Mouse (Mus musculus): ENCODE results near the gene Cacna1c.

Cacna1c gene

DNA sequence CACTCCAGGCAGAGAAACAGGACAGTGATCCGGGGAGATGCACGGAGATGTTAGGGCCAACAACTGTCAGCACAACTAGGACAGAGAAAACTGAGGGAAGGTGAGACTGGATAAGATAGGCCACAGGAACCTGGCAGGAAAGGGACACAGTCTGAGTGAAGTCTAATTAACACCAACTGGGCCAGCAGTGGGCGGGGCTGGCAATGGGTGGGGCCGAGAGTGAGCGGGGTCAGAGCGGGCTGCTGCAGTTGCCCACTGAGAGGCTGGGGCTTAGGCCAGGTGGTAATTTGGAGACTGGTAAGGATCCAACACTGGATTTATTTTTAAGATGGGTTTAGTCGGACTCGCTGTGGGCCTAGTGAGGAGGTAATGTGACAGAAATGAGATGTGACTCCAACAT lies 418.8 kb downstream of the Cacna1c start:
- DNase-seq = no peak

DNA sequence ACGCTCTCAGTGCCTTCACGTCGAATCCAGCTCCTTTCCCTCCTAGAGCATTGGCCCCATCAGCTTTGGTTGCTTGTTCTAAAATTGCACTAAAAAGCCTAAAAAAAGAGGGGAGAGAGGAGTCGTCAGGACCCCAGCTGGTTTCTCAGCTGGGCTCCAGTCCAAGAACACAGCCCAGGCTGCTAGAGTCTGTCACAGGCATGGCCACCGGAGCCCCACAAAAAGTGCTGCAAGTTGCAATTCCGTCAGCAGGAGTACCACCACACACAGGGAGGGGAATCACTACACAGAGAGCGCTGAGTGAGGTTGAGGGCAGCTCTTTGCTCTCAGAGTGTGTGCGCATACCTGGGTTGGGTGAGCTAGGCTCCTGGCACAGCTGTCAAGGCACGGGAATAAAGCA lies 419.8 kb downstream of the Cacna1c start:
- DNase-seq = no peak

DNA sequence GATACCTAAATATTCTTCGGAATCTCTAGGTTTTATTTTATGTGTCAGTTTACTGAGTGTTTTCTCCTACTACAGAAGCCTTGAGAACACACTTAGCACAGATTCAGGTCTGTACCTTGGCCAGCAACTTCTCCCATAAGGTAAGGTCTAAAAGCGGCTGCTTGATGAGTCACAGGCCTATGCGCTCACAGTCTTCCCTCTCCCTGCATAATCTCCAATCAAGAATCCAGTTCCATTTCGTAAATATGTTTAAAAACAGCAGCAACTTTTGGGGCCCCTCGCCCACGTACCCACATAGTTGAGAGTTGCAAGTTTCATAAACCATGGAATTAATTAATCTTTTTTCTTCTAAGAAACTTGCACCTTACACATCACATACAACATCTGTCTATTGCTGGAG lies 423.6 kb downstream of the Cacna1c start:
- DNase-seq = peak; percentile 65

DNA sequence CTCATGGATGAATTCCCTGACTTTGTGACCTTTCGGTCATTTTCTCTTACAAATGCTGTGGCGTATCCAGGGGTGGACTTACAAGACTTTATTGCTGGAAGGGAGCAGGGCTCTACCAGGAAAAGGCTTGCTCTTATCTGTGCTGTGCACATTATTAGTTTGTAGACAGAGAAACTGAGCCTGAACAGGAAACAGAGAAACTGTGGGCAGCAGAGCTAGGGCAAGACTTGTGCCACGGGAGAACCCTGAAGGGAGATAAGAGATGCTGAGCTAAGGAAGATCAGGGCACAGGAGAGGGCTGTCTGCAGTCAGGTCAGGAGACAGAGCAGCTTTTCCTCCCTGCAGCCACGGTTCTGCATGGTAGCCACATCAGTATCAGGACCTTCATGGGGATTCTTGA lies 425.1 kb downstream of the Cacna1c start:
- no peak for DNase-seq

DNA sequence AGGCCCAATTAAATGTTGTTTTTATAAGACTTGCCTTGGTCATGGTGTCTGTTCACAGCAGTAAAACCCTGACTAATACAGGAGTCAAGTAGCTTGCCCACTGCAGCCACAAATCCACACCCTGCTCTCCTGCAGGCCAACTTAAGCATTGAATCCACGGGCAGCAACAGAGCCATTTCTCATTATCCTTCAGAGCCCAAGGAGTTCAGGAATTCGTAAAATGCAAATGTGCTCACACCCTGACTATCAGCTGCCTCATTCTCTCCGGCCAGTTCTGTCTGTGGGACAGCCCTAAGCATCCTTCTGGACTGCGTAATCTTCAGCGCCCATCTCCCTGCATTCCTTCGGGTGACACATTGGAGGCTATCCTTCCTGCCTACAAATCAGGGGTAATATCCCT lies 425.8 kb downstream of the Cacna1c start:
- no peak for DNase-seq

DNA sequence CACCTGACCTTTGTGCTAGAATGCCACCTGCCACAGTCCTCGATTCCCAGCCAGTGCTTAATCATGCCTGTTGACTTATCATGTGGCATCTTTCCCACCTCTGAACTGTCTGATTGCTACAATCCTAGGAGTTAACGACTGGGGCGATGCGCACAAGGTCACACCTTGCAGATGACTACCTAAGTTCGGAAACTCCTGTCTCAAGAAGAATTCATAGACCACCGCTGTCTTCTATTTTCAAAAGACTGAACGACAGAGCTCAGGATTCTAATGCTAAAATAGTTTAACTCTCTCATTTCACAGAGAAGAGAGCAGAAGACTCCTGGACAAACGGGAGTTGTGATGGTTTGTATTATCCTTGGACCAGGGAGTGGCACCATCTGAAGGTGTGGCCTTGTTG lies 426.4 kb downstream of the Cacna1c start:
- DNase-seq = no peak

DNA sequence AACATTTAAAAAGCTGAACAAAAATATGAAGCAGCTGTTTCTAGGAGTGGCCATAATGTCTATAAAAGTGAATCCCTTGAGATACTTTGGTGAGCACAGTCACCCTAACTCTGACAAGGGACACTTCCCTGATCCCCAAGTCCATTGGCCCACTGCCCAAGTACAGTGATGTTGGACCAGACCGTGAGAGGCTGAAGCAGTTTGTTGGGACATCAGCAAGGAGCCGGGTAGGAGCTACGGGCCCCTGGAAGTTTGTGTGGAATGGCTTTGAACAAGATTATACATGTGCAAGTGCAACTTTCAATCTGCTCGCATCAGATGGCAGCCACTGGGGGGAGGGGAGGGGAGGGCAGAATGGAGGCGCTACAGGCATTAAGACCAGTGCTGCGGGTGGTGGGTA lies 428.5 kb downstream of the Cacna1c start:
- DNase-seq = no peak

DNA sequence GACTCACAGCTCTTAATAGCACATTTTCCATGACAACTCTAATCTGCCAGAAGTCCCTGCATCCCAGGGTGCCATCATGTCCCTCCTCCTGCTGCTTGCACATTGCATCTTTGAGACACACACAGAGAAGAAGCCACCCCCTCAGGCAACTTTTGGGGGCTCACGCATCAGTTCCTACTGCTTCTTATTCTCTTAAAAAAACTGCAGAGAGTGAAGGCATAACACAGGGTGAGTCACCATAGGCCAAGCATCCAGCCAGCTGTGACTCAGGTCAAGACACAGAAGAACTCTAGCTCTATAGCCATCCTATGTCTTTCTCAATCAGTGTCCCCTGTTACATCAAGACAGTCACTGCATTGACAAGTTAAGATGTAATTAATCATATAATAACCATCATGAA lies 431.0 kb downstream of the Cacna1c start:
- DNase-seq = no peak

DNA sequence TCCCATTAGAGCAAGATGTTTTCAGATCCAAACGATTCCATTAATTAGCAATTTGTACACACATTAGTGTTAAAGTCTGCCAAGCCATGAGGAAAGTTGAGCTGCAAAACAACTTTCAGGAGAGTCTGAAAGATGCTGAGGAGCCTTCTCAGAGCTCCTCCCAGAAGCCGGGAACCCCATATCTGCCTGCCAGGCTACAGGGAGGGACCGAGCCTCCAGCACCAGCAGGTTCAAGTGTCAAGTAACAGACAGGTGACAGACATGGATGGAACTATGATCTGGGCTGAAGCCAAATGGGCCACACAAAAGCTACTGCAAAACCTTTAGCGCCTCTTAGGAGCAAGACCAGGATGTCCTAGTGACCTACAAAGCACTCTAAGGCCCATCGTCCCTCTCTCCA lies 437.2 kb downstream of the Cacna1c start:
- DNase-seq = no peak

DNA sequence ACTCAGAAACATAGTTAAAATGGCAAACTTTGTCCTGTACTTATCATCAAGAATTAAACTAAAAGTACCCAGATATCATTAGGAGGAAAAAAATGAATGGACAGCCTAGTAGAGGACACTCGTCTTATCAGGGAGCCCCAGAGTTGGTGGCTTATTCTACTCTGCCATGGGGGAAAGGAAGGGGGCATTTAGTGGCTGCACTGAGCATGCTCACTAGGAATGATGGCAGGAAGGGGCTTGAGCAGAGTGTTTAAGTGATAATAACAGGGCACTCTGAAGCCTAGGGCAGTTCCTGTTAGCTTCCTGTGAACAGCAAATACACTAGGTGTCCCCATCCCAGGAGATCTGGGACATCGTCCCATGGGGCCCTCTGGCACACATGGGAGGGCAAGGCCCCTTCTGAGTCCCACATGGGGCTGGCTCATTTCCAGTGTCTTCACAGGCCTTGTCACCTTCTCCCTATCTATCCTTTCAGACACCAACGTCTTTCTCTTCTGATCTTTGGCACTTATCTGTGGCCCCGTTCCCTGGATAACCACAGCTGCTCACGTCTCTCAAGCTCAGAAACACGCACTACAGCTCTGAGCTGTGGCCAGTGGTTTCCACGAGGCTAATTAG lies 437.8 kb downstream of the Cacna1c start:
- DNase-seq = no peak

DNA sequence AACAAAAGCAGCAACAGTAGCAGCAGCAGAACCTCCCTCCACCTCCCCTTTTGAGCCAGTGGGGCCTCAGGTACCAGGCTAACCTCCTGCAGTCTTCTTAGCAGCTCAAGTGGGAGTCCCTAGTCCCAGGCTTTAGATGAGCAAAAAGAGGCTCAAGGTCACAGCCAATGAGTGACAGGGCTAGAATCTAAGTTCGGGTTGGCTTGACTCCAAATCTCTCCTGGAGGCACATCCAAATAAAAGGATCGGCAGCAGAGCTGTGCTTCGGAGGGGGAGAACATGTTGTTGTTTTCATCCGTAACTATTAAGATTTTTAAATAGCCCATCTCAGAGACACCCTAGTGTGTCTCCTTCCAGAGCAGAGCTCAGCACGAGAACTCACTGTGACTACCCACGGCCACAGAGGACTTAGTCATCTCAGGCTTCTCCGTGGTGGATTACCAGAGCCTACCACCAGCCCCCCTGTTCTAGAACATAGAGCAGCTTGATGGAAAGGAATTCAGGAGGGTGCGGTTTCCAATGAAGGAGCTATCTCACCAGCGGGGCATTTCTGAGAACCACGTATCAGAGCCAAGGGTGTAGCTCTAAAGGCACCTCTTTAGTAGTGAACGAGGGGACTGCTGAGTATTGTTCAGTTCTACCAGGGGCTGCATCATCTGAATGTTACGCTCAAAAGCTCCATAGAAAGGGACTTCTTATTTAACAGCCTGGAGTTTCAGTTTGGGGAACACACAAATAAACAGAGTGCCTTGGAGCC lies 438.5 kb downstream of the Cacna1c start:
- DNase-seq = no peak

DNA sequence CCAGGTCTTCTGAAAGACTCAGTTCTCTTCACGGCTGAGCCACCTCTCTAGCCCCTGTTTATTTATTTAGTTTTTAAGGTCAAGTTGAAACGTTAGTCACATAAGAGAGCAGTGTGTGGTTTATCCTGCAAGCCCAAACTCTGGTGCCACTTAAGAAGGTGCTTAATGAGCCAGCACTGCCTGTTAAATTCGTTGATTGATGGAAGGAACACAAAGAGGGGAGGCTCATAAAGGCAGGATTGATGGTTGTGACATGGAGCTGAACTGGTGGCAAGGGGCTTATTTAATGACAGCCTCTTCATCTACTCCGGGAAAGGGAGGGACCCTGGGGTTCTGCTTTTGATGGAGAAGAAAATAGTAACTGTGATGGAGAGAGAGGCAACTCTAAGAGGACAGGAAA lies 439.7 kb downstream of the Cacna1c start:
- DNase-seq = no peak

DNA sequence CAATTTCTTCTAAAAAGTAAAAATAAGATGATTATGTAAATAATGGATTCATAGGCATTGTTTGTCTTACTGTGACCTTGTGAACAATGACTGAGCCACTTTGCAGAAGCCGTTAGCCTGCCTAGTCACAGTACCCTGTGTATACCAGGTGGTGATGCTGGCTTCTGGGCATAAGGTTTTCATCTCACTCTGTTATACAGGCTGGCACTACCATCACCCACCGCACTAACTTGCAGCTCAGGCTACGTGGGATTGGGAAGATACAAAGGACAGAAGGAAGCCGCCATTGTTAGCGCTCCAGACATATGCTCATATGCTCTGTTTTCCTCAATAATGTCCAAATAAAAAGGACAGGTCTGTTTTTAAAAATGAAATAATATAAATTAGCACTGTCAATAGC lies 440.4 kb downstream of the Cacna1c start:
- no peak for DNase-seq

DNA sequence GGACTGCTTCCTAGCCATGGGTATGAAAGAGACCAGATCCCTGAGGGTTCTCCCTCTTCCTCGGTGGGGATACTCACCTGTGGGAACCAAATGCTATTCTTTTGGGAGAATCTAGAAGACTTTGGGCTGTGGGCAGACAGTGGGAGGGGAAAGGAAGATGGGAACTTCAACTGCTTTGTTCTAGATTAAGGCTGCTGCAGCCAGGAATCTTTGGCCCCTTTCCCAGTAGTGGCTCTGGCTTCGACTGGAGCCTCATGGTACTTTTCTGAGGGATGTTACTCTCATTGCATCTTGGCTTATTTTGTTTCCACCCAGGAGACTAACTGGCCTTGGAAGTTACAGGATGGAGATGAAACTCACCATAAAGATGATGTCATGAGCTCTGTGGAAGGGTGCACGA lies 441.8 kb downstream of the Cacna1c start:
- DNase-seq = no peak

DNA sequence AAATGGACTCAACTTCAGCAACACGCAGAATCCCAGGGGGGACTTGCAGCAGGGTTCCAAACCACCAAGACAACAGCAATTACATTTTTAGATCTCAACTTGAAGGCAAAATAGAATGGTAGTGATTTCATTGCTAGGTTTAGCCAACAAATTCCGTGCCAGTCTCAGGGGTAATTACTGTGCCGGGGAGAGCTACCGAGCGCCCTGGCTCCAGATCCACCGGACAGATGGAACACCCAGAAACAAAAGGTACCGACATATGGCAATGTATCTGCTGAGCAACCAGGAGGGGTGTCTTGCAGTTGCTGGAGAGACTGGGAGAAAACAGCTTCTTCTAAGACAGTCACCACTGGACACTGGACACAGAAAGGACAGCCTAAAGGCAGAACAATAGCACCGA lies 442.4 kb downstream of the Cacna1c start:
- DNase-seq = peak; percentile 61

DNA sequence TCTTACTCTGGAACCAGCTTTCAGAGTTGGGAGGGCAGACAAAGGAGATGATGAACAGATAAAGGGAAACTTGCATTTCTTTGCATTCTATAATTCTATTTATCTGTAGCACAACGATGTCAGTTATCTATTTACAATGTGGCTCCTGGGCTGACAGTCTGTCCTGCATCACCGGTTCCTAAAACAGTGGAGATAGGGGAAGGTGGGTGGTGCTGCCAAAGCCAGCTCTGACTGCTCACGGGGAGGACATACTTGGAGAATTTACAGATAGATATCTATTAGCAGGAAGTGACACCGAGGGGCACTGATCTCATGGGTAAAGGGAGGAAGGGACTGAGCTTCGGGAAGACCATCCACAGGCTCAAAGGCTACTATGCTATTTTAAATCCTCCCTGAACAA lies 443.2 kb downstream of the Cacna1c start:
- DNase-seq = no peak

DNA sequence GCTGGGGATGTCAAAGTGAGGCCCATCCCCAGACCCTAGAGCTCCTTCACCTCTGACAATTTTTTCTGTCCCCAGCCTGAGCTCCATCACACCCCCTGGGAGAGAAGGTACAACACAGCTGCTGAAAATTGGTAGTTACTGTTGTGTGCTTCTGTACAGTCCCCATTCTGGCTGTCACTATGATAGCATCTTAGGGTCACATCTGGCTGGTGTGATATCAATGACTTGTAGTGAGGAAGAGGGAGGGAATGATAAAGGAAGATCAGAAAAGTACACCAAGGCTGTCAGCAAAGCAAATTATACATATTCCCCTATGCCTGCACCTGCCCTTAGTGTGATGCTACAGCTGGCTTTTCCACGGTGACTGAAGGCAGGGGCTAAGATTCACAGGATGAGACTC lies 446.9 kb downstream of the Cacna1c start:
- DNase-seq = no peak

DNA sequence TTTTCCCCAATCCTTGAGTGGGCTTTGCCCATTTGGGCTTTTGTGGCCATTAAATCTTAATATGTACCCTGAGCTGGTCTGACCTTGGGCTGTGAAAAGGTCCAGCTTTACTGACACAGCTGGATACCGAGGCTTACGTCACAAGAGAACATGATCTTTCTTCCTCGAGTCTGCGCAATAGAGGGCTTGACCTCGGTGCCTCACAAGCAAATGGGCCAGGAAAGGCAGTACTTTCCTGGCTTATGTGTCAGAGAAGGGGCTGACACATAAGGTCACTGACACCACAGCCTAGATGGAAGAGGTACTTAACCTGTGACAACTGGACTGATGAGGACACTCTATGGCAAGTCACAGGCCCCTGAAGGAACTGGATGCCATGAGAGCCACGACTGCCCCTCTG lies 453.5 kb downstream of the Cacna1c start:
- DNase-seq = no peak

DNA sequence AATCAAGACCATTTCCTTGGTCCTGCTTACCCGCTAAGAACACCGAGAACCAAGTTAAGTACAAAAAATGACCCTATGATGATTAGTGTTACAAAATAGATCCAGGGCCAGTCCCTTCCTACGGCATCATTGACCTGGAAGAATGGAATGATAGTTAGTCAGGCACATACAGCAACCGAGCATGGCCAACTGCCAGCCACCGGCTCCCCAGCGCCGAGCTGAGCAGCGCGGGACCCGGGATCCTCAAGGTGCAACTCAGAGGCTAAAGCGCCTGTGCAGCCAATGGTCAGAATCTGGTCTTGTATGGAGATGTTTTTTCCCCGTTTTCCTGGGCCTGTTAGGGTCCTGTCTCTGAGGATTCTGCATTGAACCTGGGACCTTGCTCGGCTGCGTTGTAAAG lies 454.4 kb downstream of the Cacna1c start:
- no peak for DNase-seq

DNA sequence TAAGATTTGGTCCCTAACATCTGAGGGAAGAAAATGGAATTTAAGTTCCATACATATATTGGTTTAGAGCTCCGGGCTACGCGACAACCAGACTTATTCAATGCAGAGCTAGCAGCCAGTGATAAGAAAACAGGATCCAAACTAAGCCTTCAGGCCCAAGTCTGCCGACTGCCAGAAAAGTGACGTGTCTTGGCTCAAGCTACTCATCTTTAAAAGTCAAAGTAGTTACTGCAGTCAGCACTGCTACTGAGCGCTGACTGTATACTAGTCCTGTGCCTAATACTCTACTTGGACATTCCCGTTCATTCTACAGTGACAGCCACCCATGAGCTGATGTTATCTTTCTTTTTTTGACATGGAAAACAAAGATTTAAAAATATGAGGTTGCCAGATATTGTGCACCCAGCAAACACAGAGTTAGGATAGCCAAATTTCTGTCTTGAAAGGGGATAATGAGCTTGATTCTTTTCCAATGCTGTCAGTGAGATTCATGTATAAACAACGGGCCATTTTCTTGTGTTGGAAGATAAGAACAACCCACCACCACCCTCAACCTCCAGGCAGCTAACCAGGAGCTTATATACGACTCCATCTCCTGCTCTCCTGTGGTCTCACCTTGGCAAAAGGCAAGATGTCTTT lies 456.1 kb downstream of the Cacna1c start:
- DNase-seq = peak; percentile 38

DNA sequence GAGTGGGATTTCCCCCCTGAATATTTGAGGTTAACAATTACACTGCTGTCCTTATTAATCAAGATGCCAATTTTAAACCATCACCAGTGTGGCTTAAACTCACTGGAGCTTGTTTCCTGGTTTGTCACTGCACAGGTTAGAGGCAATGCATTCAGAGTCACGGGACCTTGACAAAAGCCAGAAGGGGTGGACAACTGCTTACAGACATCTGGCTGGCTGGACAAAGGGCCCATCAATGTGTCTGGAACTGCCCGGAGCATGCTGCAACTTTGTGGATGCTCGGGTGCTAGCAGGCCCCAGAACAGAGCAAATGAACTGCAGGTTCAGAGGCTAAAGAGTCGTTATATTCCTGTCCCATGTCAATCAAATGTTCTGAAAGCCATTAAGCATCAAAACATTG lies 456.9 kb downstream of the Cacna1c start:
- no peak for DNase-seq

DNA sequence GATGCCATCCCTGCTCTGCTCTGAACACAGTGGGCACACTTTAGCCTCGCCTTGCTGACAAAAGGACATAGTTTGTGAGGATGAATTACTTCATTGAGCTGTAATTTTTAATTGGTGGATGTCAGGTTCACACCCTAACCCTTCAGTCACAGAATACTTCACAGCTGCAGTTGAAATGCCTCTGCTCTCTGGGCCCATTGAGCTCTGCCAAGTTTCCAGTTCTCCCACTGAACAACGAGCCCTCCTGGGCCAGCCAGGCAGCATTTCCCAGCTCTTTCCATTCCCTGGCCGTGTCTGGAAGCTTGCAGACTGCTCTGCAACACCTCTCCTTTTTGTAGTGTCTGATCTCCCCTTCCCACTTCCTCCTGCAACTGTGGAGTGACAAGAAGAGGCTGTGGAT lies 457.6 kb downstream of the Cacna1c start:
- DNase-seq = no peak

DNA sequence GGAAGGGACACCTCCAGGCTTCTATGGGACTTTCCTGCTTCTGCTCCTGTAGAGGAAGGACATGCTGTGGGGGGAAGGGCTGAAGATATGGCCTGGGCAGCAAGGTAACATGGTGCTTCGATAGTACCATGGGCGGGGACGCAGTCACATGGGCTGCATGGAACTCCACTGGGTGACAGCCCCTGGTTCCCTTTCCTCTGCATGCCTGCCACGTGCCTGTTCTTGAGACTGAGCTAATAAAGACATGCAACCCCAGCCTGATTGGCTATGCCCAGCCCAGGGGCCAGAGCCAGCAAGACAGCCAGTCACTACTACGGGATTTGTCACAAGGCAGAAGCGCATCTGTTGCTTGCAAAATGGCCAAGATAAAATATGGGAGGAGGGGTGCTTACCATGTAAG lies 459.1 kb downstream of the Cacna1c start:
- no peak for DNase-seq

DNA sequence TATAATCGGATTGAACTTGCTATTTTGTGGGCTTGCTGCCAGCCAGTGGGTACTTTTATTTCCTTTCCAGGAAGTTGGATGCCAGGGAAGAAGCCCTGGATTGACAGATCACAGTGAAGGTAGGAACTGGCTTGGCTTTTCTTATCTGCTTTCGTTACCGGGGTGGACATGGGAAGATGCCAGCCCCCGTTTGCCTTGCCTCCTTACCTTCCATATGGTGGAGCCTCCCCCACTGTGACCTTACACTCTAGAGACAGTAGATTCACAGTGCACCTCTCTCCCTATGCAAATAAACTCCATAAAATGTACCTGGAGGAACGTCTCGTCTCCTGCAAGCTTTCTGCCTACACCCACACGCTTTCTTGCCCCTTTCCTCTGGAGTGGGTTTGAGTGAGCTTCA lies 459.7 kb downstream of the Cacna1c start:
- DNase-seq = no peak

DNA sequence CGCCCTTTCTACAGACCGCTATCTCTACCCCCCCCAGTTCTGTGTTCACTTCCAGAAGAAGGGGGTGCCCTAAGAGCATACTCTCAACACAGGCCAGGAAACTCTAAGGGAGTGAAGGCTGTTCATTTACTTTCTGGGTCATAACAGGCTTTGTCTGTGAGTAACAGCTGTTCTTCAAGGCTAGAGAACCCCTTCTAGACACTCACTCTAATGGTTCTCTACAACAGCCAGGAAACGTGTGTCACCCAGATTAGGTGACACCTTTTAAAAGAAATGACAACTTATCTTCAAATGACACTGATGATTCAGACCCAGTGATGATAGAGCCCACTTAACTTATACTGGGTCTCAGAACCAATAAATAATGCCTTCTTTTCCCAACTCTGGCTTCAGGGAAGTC lies 461.1 kb downstream of the Cacna1c start:
- no peak for DNase-seq
